Mouse (Mus musculus): ENCODE data around the gene Tspan33. TPM values are rescaled to one million over a fixed set of nuclear protein-coding genes. Genes with fewer than 3 reads are reported as not detected.

The Tspan33 gene
- polyA plus RNA-seq, 1 experiment from 2014 or later, result 10.1 TPM

GRCm38 (mm10) chr6:29728035-29728434 lies 34.0 kb downstream of the Tspan33 start:
- Histone ChIP-seq H3K27me3 (ENCODE audit: control insufficient read depth, insufficient read depth, low read depth, low read length) (no peaks in the 10 kb centered on the region), H3K36me3 (ENCODE audit: control insufficient read depth, insufficient read depth, low read length) (no peaks in the 10 kb centered on the region), H3K27ac (ENCODE audit: low read length) (no peak overlapping the region), H3K4me3 (ENCODE audit: low read depth, low read length) (no peak overlapping the region), H3K9ac (ENCODE audit: low read depth, low read length) (no peak overlapping the region), H3K9me3 (replicated peaks; ENCODE audit: control insufficient read depth, low read length, poor library complexity, severe bottlenecking) (no peaks in the 10 kb centered on the region), H3K4me2 (ENCODE audit: low read length) (no peak overlapping the region), H3K4me1 (ENCODE audit: control insufficient read depth, insufficient read depth, low read length) (no peaks in the 10 kb centered on the region)
- WGBS, result 91% methylated on average over 3 of the region's 3 CpGs
- no peak for ATAC-seq

DNA sequence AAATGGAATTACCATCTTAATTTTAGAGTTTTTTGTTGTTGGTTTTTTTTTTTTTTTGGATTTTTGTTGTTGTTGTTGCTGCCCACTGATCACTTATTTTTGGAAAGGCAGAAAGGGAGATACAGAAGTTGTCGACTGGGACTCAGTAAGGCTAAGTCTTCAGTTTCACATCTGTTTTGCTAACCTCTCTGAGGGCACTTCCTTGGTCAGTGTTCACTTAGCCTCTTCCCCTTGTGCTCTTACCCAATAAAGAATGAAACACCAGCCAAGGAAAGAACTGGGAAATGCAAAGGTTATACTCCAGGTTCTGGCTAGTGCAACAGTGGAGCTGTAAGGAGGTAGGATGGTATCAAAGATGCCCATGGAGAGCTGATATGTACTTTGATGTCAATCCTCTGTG lies 35.5 kb downstream of the Tspan33 start:
- no peak overlapping the region for H3K9ac ChIP-seq (ENCODE audit: low read depth, low read length)
- H3K9me3 ChIP-seq (replicated peaks; ENCODE audit: control insufficient read depth, low read length, poor library complexity, severe bottlenecking), result no peaks in the 10 kb centered on the region
- WGBS, result 83% methylated on average over 1 of the region's 1 CpGs
- no peaks in the 10 kb centered on the region for H3K36me3 ChIP-seq (ENCODE audit: control insufficient read depth, insufficient read depth, low read length)
- ATAC-seq, result no peak
- no peak overlapping the region for H3K4me3 ChIP-seq (ENCODE audit: low read depth, low read length)
- no peaks in the 10 kb centered on the region for H3K27me3 ChIP-seq (ENCODE audit: control insufficient read depth, insufficient read depth, low read depth, low read length)
- no peak overlapping the region for H3K4me2 ChIP-seq (ENCODE audit: low read length)
- no peaks in the 10 kb centered on the region for H3K4me1 ChIP-seq (ENCODE audit: control insufficient read depth, insufficient read depth, low read length)
- no peak overlapping the region for H3K27ac ChIP-seq (ENCODE audit: low read length)

DNA sequence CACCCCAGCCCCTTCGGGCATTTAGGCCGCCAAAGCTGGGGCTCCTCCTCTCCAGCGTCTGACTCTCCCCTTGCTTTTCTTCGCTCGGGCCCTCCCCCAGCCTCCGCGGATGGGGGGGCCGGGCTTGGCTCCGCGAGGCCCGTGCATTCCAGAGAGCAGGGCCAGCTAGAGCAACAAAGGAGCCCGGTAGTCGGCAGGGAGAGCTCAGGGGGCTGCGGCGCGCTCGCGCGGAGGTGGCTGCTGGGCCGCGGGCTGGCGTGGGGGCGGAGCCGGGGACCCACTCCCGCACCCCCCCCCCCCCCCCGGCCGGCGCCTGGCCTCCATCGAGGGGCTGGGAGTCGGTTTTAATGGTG lies 41.3 kb downstream of the Tspan33 start, which contains the start of gene Smo:
Smo (plus strand) TSS at position 168 of the 353 bp plus-strand sequence.
- ATAC-seq, result peak; percentile 94
- H3K9ac ChIP-seq (ENCODE audit: low read depth, low read length), result peak within 1 kb of the TSS; percentile 82
- H3K36me3 ChIP-seq (ENCODE audit: control insufficient read depth, insufficient read depth, low read length), result no peaks in the 10 kb centered on the region
- peak within 1 kb of the TSS; percentile 70 for H3K4me3 ChIP-seq (ENCODE audit: low read depth, low read length)
- peak within 1 kb of the TSS; percentile 93 for H3K4me2 ChIP-seq (ENCODE audit: low read length)
- 0% methylated on average over 14 of the region's 30 CpGs for WGBS
- H3K9me3 ChIP-seq (replicated peaks; ENCODE audit: control insufficient read depth, low read length, poor library complexity, severe bottlenecking), result no peaks in the 10 kb centered on the region
- no peaks in the 10 kb centered on the region for H3K27me3 ChIP-seq (ENCODE audit: control insufficient read depth, insufficient read depth, low read depth, low read length)
- peak within 1 kb of the TSS; percentile 80 for H3K27ac ChIP-seq (ENCODE audit: low read length)
- H3K4me1 ChIP-seq (ENCODE audit: control insufficient read depth, insufficient read depth, low read length), result peaks cover 11% of the 10 kb centered on the region

- under 1% methylated on average over 69 of the region's 75 CpGs for WGBS
- H3K4me2 ChIP-seq (ENCODE audit: low read length), result peak overlapping the region; percentile 93
- H3K36me3 ChIP-seq (ENCODE audit: control insufficient read depth, insufficient read depth, low read length), result no peaks in the 10 kb centered on the region
- H3K4me3 ChIP-seq (ENCODE audit: low read depth, low read length), result peak overlapping the region; percentile 70
- H3K9me3 ChIP-seq (replicated peaks; ENCODE audit: control insufficient read depth, low read length, poor library complexity, severe bottlenecking), result no peaks in the 10 kb centered on the region
- peaks cover 11% of the 10 kb centered on the region for H3K4me1 ChIP-seq (ENCODE audit: control insufficient read depth, insufficient read depth, low read length)
- peak; percentile 80 for ATAC-seq
- peak overlapping the region; percentile 82 for H3K9ac ChIP-seq (ENCODE audit: low read depth, low read length)
- no peaks in the 10 kb centered on the region for H3K27me3 ChIP-seq (ENCODE audit: control insufficient read depth, insufficient read depth, low read depth, low read length)
- H3K27ac ChIP-seq (ENCODE audit: low read length), result peak overlapping the region; percentile 80
These were observed 41.8 kb downstream of the Tspan33 start for GRCm38 (mm10) chr6:29735689-29736451.

GRCm38 (mm10) chr6:29736610-29737458 lies 42.8 kb downstream of the Tspan33 start:
- no peak for ATAC-seq
- Histone ChIP-seq H3K4me2 (ENCODE audit: low read length) (peak overlapping the region; percentile 93), H3K4me3 (ENCODE audit: low read depth, low read length) (peak overlapping the region; percentile 70), H3K9ac (ENCODE audit: low read depth, low read length) (peak overlapping the region; percentile 82), H3K4me1 (ENCODE audit: control insufficient read depth, insufficient read depth, low read length) (peaks cover 11% of the 10 kb centered on the region), H3K27ac (ENCODE audit: low read length) (no peak overlapping the region; the same call in 1 of the 2 replicates), H3K36me3 (ENCODE audit: control insufficient read depth, insufficient read depth, low read length) (no peaks in the 10 kb centered on the region), H3K9me3 (replicated peaks; ENCODE audit: control insufficient read depth, low read length, poor library complexity, severe bottlenecking) (no peaks in the 10 kb centered on the region), H3K27me3 (ENCODE audit: control insufficient read depth, insufficient read depth, low read depth, low read length) (no peaks in the 10 kb centered on the region)
- WGBS, result 15% methylated on average over 13 of the region's 13 CpGs

- peaks cover 10% of the 10 kb centered on the region for H3K9me3 ChIP-seq (replicated peaks; ENCODE audit: control insufficient read depth, low read length, poor library complexity, severe bottlenecking)
- no peak for ATAC-seq
- no peak overlapping the region for H3K4me3 ChIP-seq (ENCODE audit: low read depth, low read length)
- H3K9ac ChIP-seq (ENCODE audit: low read depth, low read length), result no peak overlapping the region
- H3K27me3 ChIP-seq (ENCODE audit: control insufficient read depth, insufficient read depth, low read depth, low read length), result no peaks in the 10 kb centered on the region
- no peaks in the 10 kb centered on the region for H3K36me3 ChIP-seq (ENCODE audit: control insufficient read depth, insufficient read depth, low read length)
- no peak overlapping the region for H3K27ac ChIP-seq (ENCODE audit: low read length)
- no peak overlapping the region for H3K4me2 ChIP-seq (ENCODE audit: low read length)
- 97% methylated on average over 3 of the region's 3 CpGs for WGBS
- no peaks in the 10 kb centered on the region for H3K4me1 ChIP-seq (ENCODE audit: control insufficient read depth, insufficient read depth, low read length)
These were observed 57.6 kb downstream of the Tspan33 start for GRCm38 (mm10) chr6:29751466-29752152.

DNA sequence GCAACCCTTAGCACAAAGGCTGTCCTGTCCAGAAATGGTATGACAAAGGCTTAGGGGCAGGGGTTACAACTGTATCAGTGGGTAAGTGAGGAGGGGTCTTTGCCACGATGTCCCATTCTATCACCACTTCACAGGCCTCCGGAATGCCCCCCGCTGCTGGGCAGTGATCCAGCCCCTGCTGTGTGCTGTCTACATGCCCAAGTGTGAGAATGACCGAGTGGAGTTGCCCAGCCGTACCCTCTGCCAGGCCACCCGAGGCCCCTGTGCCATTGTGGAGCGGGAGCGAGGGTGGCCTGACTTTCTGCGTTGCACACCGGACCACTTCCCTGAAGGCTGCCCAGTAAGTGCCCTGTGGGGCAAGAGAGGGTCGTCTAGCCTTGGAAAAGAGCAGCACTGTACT lies 59.3 kb downstream of the Tspan33 start:
- Histone ChIP-seq H3K9me3 (replicated peaks; ENCODE audit: control insufficient read depth, low read length, poor library complexity, severe bottlenecking) (peaks cover 5% of the 10 kb centered on the region), H3K4me3 (ENCODE audit: low read depth, low read length) (no peak overlapping the region), H3K27me3 (ENCODE audit: control insufficient read depth, insufficient read depth, low read depth, low read length) (no peaks in the 10 kb centered on the region), H3K9ac (ENCODE audit: low read depth, low read length) (no peak overlapping the region), H3K4me1 (ENCODE audit: control insufficient read depth, insufficient read depth, low read length) (no peaks in the 10 kb centered on the region), H3K4me2 (ENCODE audit: low read length) (no peak overlapping the region), H3K27ac (ENCODE audit: low read length) (no peak overlapping the region), H3K36me3 (ENCODE audit: control insufficient read depth, insufficient read depth, low read length) (no peaks in the 10 kb centered on the region)
- no peak for ATAC-seq
- WGBS, result 74% methylated on average over 11 of the region's 11 CpGs

DNA sequence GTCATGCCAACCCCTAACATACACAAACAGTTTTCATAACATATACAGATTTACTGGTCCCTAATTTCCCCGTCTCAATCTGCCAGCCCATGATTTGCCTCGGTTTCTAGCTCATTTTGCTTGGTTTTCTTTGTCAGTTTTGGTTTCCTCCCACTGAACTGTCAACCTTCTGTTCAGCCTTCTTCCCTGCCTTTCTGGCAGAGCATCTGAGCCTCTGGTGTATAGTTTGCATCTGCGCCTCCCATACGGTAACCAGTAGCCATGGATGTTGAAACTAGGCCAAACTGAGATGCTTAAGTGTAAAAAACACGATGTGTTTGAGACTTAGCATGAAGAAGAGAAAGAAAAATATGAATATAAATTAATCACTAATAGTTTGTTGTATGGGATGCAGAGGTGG lies 62.0 kb downstream of the Tspan33 start:
- Histone ChIP-seq H3K36me3 (ENCODE audit: control insufficient read depth, insufficient read depth, low read length) (no peaks in the 10 kb centered on the region), H3K9me3 (replicated peaks; ENCODE audit: control insufficient read depth, low read length, poor library complexity, severe bottlenecking) (no peaks in the 10 kb centered on the region), H3K27me3 (ENCODE audit: control insufficient read depth, insufficient read depth, low read depth, low read length) (no peaks in the 10 kb centered on the region), H3K4me1 (ENCODE audit: control insufficient read depth, insufficient read depth, low read length) (no peaks in the 10 kb centered on the region), H3K4me2 (ENCODE audit: low read length) (no peak overlapping the region), H3K4me3 (ENCODE audit: low read depth, low read length) (no peak overlapping the region), H3K9ac (ENCODE audit: low read depth, low read length) (no peak overlapping the region), H3K27ac (ENCODE audit: low read length) (no peak overlapping the region)
- 84% methylated on average over 5 of the region's 5 CpGs for WGBS
- ATAC-seq, result no peak

All from midbrain, embryonic 16.5 days (tissue).